Mouse (Mus musculus) midbrain, embryonic 14.5 days (tissue): ENCODE results near the gene Mdc1. TPM values are rescaled to one million over a fixed set of nuclear protein-coding genes. Genes with fewer than 3 reads are reported as not detected.

Experiments
- ATAC-seq: fragments of 200-750 bp; cut with Nextera tagmentation; 2 replicates; pipeline ENCODE4 v1.8.0; 2017; ENCODE audit warnings: moderate number of reproducible peaks, moderate library complexity; ENCODE audit not compliant: low FRiP score, low TSS enrichment
- DNase-seq: peaks from one replicate; pipeline ENCODE4 v3.0.0-alpha.2; 2015
- H3K27ac ChIP-seq: fragments of 300-500 bp; sonication (generic); replicated peaks from 2 replicates; pipeline ENCODE4 v1.5.1; 2014; ENCODE audit warnings: mild to moderate bottlenecking, low read depth, low read length, moderate library complexity
- H3K27me3 ChIP-seq: fragments of 300-500 bp; sonication (generic); 2 replicates; pipeline ENCODE4 v1.6.1; 2014; ENCODE audit warnings: low read length, control low read depth, mixed read lengths; ENCODE audit not compliant: control insufficient read depth, insufficient read depth
- H3K36me3 ChIP-seq: fragments of 300-500 bp; sonication (generic); 2 replicates; pipeline ENCODE4 v1.6.1; 2014; ENCODE audit warnings: low read length, control low read depth; ENCODE audit not compliant: control insufficient read depth, insufficient read depth
- H3K4me1 ChIP-seq: fragments of 300-500 bp; sonication (generic); 2 replicates; pipeline ENCODE4 v1.6.1; 2014; ENCODE audit warnings: mild to moderate bottlenecking, antibody characterized with exemption, low read length, control low read depth; ENCODE audit not compliant: control insufficient read depth, insufficient read depth
- H3K4me2 ChIP-seq: fragments of 300-500 bp; sonication (generic); 2 replicates; pipeline ENCODE4 v1.6.1; 2014; ENCODE audit warnings: mild to moderate bottlenecking, low read length, moderate library complexity
- H3K4me3 ChIP-seq: fragments of 300-500 bp; sonication (generic); replicated peaks from 2 replicates; pipeline ENCODE4 v1.5.1; 2014; ENCODE audit warnings: low read depth, low read length
- H3K9ac ChIP-seq: fragments of 300-500 bp; sonication (generic); replicated peaks from 2 replicates; pipeline ENCODE4 v1.6.1; 2014; ENCODE audit warnings: mild to moderate bottlenecking, low read length, moderate library complexity
- H3K9me3 ChIP-seq: fragments of 300-500 bp; sonication (generic); 2 replicates; pipeline ENCODE4 v1.6.1; 2016; ENCODE audit warnings: low read length, control low read depth, mixed read lengths; ENCODE audit not compliant: control insufficient read depth
- WGBS: fragments of 180-500 bp; shearing (Covaris S2); extraction: QIAGEN DNeasy Blood & Tissue Kit; methylation state at CpG from one replicate; pipeline ENCODE4 v1.1.7; 2014; 5-methylcytosine and 5-hydroxymethylcytosine counted together
- microRNA-seq: library from miRNA; unstranded; fragments of <30 nt; microRNA quantifications from one replicate; pipeline ENCODE4, GENCODE M21; 2016
- polyA plus RNA-seq: library from polyadenylated mRNA; unstranded; fragments of >200 nt; fragmentation: Nextera tagmentation; extraction: Ambion mirVana; gene quantifications from 2 replicates; pipeline ENCODE4 v1.2.1, GENCODE M21; 2014

Gene Mdc1
- polyA plus RNA-seq, 1 experiment from 2014 or later = 8.2 TPM

DNA sequence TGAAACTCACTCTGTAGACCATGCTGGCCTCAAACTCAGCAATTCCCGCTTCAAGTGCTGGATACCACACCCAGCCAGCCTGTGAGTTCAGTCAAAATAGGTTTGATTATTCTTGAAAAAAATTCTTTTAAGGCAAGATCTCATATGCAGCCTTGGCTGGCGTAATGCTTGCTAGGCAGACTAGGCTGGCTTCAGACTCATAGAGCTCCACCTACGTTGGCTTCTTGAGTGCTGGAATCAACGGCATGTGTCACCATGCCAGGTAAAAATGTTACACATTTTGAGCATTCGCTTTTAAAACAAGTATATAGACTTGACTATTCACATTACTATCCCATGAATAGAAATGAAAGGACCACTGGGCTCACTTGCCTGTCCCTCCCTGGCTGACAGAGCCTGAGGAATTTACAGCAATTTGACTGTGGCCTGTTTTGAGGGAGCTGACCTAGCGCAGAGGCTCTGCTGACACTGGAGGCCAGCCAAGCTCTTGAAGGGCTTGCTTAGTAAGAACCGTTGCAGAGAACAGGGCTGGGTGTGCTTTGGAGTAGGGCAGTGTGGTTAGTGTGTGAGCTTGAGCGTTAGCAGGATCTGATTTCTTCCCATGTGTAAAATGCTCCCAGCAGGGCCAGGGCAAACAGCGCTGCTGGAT lies 62.2 kb downstream of the Mdc1 start:
- H3K9ac ChIP-seq = no peak overlapping the region
- WGBS = 96% methylated on average over 9 of the region's 9 CpGs
- DNase-seq (no peak), ATAC-seq (no peak)
- no peaks in the 10 kb centered on the region for H3K27me3 ChIP-seq
- no peak overlapping the region for H3K4me3 ChIP-seq
- peaks cover 96% of the 10 kb centered on the region for H3K36me3 ChIP-seq
- H3K27ac ChIP-seq = no peak overlapping the region
- H3K4me1 ChIP-seq = peaks cover 7% of the 10 kb centered on the region
- no peak overlapping the region for H3K4me2 ChIP-seq
- no peaks in the 10 kb centered on the region for H3K9me3 ChIP-seq

DNA sequence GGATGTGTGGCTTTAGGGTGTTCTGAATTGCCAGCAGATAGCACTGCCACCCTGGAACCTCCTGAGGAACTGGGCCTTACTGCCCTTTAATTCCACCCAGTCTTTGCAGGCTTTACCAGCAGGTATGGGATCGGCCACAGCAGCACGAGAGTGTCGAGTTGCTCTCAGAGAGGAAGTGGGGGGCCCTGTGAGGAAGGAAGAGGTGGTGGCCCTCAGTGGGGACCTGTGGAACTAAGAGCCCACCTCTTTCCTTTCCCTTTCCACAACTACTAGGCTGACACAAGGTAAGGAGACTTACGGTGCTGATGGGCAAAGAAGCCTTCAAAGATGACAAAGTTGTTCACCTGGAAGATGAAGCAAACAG lies 62.7 kb downstream of the Mdc1 start:
- no peak overlapping the region for H3K9ac ChIP-seq
- WGBS = 89% methylated on average over 4 of the region's 4 CpGs
- peaks cover 12% of the 10 kb centered on the region for H3K4me1 ChIP-seq
- H3K4me3 ChIP-seq = 0 out of 2 replicates have a peak overlapping the region, but pooled peaks have one; percentile 8
- no peak overlapping the region for H3K27ac ChIP-seq
- H3K27me3 ChIP-seq = no peaks in the 10 kb centered on the region
- ATAC-seq (no peak), DNase-seq (no peak)
- H3K4me2 ChIP-seq = no peak overlapping the region
- no peaks in the 10 kb centered on the region for H3K9me3 ChIP-seq
- peaks cover 94% of the 10 kb centered on the region for H3K36me3 ChIP-seq

DNA sequence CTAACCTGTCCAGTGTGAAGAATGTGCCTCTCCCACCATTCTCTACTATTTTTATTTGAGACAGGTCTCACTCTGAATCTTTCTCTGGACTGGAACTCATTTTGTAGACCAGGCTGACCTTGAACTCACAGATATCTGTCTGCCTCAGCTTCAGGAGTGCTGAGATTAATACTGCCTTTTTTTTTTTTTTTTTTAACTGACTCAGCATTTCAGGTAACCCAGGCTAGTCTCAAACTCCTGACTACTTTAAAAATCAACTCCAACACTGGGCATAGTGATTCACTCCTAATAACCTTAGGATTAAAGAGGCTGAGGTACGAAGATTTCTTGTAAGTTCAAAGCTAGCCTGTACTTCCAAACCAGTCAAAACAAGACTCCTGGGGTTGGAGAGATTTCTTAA lies 64.3 kb downstream of the Mdc1 start:
- DNase-seq = no peak
- H3K4me1 ChIP-seq = peaks cover 16% of the 10 kb centered on the region
- no peak for ATAC-seq
- no peak overlapping the region for H3K27ac ChIP-seq
- no peaks in the 10 kb centered on the region for H3K27me3 ChIP-seq
- H3K9me3 ChIP-seq = no peaks in the 10 kb centered on the region
- WGBS = 94% methylated on average over 1 of the region's 1 CpGs
- H3K4me2 ChIP-seq = no peak overlapping the region
- H3K36me3 ChIP-seq = peaks cover 78% of the 10 kb centered on the region
- H3K9ac ChIP-seq = no peak overlapping the region
- H3K4me3 ChIP-seq = no peak overlapping the region

DNA sequence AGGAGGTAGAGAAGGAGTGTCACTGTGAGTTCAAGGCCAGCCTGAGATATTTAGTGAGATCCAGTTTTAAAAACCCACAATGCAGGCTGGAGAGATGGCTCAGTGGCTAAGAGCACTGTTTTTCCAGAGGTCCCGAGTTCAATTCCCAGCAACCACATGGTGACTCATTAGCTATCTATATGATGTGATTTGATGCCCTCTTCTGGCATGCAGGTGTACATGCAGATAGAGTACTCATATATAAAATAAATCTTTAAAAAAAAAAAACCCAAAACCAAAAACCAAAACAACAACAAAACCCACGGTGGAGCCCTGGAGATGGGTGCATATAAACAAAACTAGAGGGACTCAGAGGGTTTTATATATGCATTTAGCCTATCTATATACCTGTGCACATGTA lies 66.3 kb downstream of the Mdc1 start:
- H3K9ac ChIP-seq = no peak overlapping the region

More for the DNA sequence above, 66.3 kb downstream of the Mdc1 start:
- H3K9me3 ChIP-seq = no peaks in the 10 kb centered on the region
- H3K36me3 ChIP-seq = peaks cover 60% of the 10 kb centered on the region
- no peak overlapping the region for H3K4me3 ChIP-seq
- ATAC-seq (no peak), DNase-seq (no peak)
- H3K4me2 ChIP-seq = peak overlapping the region; percentile 87
- no peak overlapping the region for H3K27ac ChIP-seq
- H3K4me1 ChIP-seq = peaks cover 16% of the 10 kb centered on the region
- no peaks in the 10 kb centered on the region for H3K27me3 ChIP-seq
- WGBS = 82% methylated on average over 2 of the region's 2 CpGs

Small RNA genes within 50 kb of the gene (microRNA-seq; reads per million reads assigned to microRNA genes)
- not detected for gene Gm28033

Other genes starting within 250 kb of the Mdc1 start
- gene Sfta2, start 240.0 kb upstream of the Mdc1 start, polyA plus RNA-seq = not detected in 2 replicates
- not detected in 2 replicates for gene Gm9573, start 214.9 kb upstream of the Mdc1 start, polyA plus RNA-seq
- not detected in 2 replicates for gene Mucl3, start 197.8 kb upstream of the Mdc1 start, polyA plus RNA-seq
- 9.5 and 14.8 TPM in 2 replicates for gene Vars2, start 173.9 kb upstream of the Mdc1 start, polyA plus RNA-seq
- gene Gtf2h4, start 167.8 kb upstream of the Mdc1 start, polyA plus RNA-seq = 23.6 and 25.5 TPM in 2 replicates
- gene Ddr1, start 136.9 kb upstream of the Mdc1 start, polyA plus RNA-seq = 52.9 and 87.2 TPM in 2 replicates
- gene Ier3, start 19.8 kb upstream of the Mdc1 start, polyA plus RNA-seq = 3.3 and 4.0 TPM in 2 replicates
- gene Flot1, start 18.3 kb upstream of the Mdc1 start, polyA plus RNA-seq = 59.9 and 74.0 TPM in 2 replicates
- 1,880 and 2,054 TPM in 2 replicates for gene Tubb5, start 3.2 kb upstream of the Mdc1 start, polyA plus RNA-seq
- gene Nrm, start 19.8 kb downstream of the Mdc1 start, polyA plus RNA-seq = 14.5 and 20.2 TPM in 2 replicates
- 17.4 and 21.0 TPM in 2 replicates for gene Ppp1r18, start 24.1 kb downstream of the Mdc1 start, polyA plus RNA-seq
- gene Dhx16, start 38.3 kb downstream of the Mdc1 start, polyA plus RNA-seq = 27.4 and 30.7 TPM in 2 replicates
- 50.7 and 70.0 TPM in 2 replicates for gene 2310061I04Rik, start 55.9 kb downstream of the Mdc1 start, polyA plus RNA-seq
- 478 and 503 TPM in 2 replicates for gene Atat1, start 68.6 kb downstream of the Mdc1 start, polyA plus RNA-seq
- gene Mrps18b, start 74.9 kb downstream of the Mdc1 start, polyA plus RNA-seq = 54.9 and 55.3 TPM in 2 replicates
- gene Ppp1r10, start 74.9 kb downstream of the Mdc1 start, polyA plus RNA-seq = 36.3 and 45.2 TPM in 2 replicates
- gene Abcf1, start 128.2 kb downstream of the Mdc1 start, polyA plus RNA-seq = 64.9 and 82.4 TPM in 2 replicates
- 42.4 and 49.6 TPM in 2 replicates for gene Gnl1, start 138.3 kb downstream of the Mdc1 start, polyA plus RNA-seq
- gene Prr3, start 138.7 kb downstream of the Mdc1 start, polyA plus RNA-seq = 80.3 and 87.3 TPM in 2 replicates
- 7.4 and 9.8 TPM in 2 replicates for gene H2-T24, start 179.0 kb downstream of the Mdc1 start, polyA plus RNA-seq
- 4.4 TPM in 2 replicates for gene H2-T23, start 191.3 kb downstream of the Mdc1 start, polyA plus RNA-seq
- 4.8 and 7.5 TPM in 2 replicates for gene H2-T22, start 201.2 kb downstream of the Mdc1 start, polyA plus RNA-seq
- gene Gm6034, start 201.4 kb downstream of the Mdc1 start, polyA plus RNA-seq = not detected in 2 replicates
- not detected in 2 replicates for gene Gm11127, start 216.9 kb downstream of the Mdc1 start, polyA plus RNA-seq